Mouse (Mus musculus) gastrocnemius, adult 2 months (tissue): ENCODE data around the gene Elp1. TPM values are rescaled to one million over a fixed set of nuclear protein-coding genes. Genes with fewer than 3 reads are reported as not detected.

Source experiments
- DNase-seq: peaks from one replicate; pipeline ENCODE4 v3.0.0; 2022
- H3K27ac ChIP-seq: fragments of 200-600 bp; 2 replicates; pipeline ENCODE4 v1.8.1; 2022; ENCODE audit warnings: mild to moderate bottlenecking
- H3K4me3 ChIP-seq: fragments of 200-600 bp; 2 replicates; pipeline ENCODE4 v1.8.1; 2022; ENCODE audit warnings: mild to moderate bottlenecking, moderate library complexity
- CTCF ChIP-seq: fragments of 200-600 bp; IDR thresholded peaks from 2 replicates; pipeline ENCODE4 v1.8.1; 2022; ENCODE audit warnings: antibody characterized with exemption, mild to moderate bottlenecking, moderate library complexity
- intact Hi-C: fragments of 180-260 bp; cut with DNase I; formaldehyde crosslinking; loops from one replicate; pipeline ENCODE4 v1.15.1; 2025
- total RNA-seq, 2 experiments: library from RNA; stranded (reverse); gene quantifications; 2 replicates each; pipeline ENCODE4 v1.2.3; 2021

Gene Elp1
- total RNA-seq, 2 experiments from 2014 or later: 21.2 to 27.4 TPM

DNA sequence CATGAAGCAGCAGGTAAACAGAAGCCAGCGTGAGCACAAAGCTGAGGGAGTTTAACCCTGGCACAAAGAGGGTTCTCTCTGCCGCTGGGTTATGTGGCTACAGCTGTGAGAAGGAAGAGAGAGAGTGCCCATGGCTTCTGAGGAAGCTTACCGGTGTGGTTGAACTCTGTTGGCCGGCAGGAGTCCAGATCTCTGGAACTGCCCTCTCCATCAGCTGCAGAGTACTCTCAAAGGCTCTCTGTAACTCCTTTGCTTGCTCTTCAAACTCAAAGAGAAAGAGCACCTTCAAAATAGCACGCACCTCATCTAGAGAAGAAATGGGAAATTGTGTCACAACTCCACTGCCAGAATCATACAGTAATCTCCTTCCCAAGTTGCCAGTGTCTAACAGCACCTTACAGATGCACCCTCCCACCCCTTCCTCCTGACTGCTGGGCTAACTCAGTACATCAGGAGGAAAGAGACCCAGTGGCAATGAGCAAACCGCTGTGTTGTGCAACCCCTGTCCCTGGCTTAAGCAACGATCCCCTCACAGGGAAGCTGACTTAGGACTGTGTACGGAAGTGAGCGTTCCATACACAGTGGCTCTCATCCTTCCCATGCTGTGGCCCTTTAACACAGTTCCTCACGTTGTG lies 45.0 kb downstream of the Elp1 start:
- no peak for TF ChIP-seq CTCF
- intact Hi-C loops: no loop called here
- H3K27ac ChIP-seq: no peak overlapping the region
- no peak overlapping the region for H3K4me3 ChIP-seq
- no peak for DNase-seq

DNA sequence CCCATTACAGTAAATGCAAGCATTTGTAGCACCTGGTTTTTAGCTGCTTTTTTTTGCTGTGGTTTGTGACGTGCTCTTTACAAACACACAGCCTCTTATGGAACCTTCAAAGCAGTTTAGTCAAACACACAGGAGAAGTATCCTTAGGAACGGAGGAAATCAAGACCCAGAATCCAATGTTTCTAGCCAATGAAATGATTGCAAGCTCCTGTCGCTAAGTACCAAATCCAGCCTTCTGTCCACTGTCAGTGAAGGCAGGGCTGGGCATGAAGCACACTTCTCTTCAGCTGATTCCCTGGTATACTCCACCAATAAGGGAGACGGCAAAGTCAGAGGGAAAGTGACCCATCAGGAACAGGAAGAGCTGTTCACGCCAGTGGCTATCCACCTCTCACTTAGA lies 46.1 kb downstream of the Elp1 start:
- Histone ChIP-seq H3K27ac (no peak overlapping the region), H3K4me3 (no peak overlapping the region)
- no peak for TF ChIP-seq CTCF
- DNase-seq: no peak
- intact Hi-C loops: no loop called here

DNA sequence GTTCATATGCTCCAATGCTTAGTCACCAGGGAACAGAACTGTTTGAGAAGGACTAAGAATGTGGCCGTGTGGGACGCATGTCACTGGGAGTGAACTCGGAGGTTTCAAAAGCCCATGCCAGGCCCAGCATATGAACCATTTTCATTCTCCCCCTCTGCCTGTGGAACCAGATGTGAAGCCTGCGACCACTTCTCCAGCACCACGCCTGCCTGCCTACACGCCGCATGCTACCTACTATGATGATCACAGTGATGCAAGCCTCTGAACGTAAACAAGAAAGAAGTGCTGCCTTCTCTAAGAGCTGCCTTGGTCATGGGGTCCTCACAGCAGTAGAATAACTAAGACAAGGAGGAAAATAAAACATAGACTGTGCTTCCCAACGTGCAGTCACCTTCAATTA lies 54.7 kb downstream of the Elp1 start:
- H3K4me3 ChIP-seq: no peak overlapping the region
- DNase-seq: no peak
- H3K27ac ChIP-seq: no peak overlapping the region
- no peak for TF ChIP-seq CTCF
- intact Hi-C loops: no loop called here

DNA sequence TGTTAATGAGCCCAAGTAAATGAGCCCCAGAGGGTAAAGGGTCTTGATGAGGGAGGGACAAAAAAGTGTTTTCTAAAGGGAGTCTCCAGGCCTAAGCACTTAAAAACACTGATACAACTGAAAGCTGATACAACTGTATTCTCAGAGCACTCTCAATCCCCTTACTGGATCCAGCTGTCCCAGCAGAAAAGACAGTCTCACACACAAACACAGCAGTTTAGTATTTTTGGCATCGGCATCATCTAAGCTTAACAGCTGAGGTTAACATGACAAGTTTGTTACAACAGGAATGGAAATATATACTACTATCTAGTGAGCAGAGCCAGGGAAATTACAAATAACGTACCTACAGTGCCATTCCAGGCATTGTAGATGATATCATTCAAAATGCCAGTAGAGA lies 55.8 kb downstream of the Elp1 start:
- Histone ChIP-seq H3K4me3 (no peak overlapping the region), H3K27ac (no peak overlapping the region)
- intact Hi-C loops: no loop called here
- no peak for DNase-seq
- no peak for TF ChIP-seq CTCF

DNA sequence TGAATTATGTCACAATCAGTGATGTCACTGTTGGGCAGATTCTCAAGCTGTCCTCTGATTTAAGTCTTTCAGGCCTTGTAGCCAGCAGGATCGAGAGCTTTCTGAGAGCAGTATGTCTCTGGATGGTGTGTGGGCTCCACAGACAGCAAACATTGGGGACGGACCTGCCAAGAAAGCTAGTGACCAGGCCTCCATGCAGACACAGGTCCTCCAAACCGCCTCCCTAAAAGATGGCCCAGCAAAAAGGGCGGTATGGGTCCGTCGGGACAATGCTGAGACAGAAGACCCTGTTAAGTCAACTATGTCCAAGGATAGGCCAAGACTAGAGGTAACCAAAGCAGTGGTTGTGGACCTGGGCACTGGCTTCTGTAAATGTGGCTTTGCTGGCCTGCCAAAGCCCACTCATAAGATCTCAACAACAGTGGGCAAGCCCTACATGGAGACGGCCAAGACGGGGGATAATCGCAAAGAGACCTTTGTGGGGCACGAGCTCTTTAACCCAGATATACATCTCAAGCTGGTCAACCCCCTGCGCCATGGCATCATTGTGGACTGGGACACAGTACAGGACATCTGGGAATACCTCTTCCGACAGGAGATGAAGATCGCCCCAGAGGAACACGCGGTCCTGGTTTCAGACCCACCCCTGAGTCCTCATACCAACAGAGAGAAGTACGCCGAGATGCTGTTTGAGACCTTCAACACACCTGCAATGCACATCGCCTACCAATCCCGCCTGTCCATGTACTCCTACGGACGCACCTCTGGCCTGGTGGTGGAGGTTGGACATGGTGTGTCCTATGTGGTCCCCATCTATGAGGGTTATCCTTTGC lies 58.6 kb downstream of the Elp1 start, which contains the start of gene Actl7a:
Gene Actl7a (plus strand): TSS at position 51 of the 833 bp plus-strand sequence.
- intact Hi-C loops: no loop called here

DNA sequence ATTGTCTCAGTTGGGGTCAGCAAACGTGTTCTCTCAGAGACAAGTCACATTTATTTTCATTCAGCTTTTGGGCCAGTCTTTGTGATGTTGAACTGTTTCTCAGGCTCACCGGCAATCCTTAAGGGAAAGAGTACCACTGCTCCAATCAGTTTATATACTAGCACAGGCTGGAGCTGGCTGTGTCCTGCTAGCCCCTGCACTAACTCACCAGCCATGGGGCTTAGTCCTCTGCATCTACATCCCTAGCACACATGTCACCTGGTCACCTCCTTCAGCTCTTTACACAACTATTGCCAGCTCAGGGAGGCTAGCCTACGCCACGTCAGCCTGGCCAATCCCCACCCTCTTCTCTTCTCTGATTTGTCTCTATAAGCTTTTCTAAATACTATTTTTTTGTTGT lies 59.4 kb downstream of the Elp1 start:
- no peak for DNase-seq
- intact Hi-C loops: no loop called here
- H3K4me3 ChIP-seq: no peak overlapping the region
- no peak overlapping the region for H3K27ac ChIP-seq
- TF ChIP-seq CTCF: no peak

More for the DNA sequence above, 58.6 kb downstream of the Elp1 start, which contains the start of gene Actl7a:
- TF ChIP-seq CTCF: no peak
- Histone ChIP-seq H3K27ac (no peak within 1 kb of the TSS), H3K4me3 (no peak within 1 kb of the TSS)
- DNase-seq: no peak

DNA sequence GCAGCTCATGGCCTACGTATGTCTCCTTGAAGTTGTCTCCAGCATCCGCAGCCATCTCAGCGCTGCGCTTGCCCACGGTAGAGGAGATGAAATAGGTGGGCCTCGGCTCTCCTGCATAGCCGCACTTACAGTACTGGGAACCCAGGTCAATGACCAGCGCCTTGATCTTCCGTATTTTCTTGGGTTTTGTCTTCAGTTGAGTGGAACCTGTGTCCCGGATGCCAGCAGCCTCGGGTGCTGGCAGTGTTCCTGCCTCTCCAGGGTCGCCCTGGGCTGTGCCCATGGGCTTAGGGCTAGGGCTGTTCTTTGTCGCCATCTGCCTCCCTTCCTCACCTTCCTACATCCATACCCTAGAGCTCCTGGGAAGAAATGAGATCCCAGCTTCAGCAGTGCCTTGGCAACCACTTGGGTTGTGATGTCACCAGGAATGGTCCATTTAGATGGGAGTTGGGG lies 61.1 kb downstream of the Elp1 start, which contains the start of gene Actl7b:
Gene Actl7b (minus strand): TSS at position 403 of the 453 bp plus-strand sequence.
- Histone ChIP-seq H3K4me3 (no peak within 1 kb of the TSS), H3K27ac (no peak within 1 kb of the TSS)
- intact Hi-C loops: no loop called here
- TF ChIP-seq CTCF: no peak
- no peak for DNase-seq

DNA sequence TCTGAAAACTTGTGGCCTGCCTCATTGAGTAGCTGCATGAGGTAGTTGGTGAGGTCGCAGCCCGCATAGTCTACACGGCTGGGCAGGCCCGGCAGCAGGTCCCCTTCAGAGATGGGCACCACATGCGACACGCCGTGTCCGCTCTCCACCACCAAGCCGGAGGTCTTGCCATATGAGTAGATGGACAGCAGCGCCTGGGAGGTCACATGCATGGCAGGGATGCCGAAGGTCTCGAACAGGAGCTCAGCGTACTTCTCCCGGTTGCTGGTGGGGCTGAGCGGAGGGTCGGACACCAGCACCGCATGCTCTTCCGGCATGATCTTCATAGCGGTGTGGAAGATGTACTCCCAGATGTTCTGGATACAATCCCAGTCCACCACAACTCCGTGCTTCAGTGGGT lies 61.5 kb downstream of the Elp1 start:
- Histone ChIP-seq H3K4me3 (no peak overlapping the region), H3K27ac (no peak overlapping the region)
- TF ChIP-seq CTCF: no peak
- intact Hi-C loops: no loop called here
- DNase-seq: no peak

DNA sequence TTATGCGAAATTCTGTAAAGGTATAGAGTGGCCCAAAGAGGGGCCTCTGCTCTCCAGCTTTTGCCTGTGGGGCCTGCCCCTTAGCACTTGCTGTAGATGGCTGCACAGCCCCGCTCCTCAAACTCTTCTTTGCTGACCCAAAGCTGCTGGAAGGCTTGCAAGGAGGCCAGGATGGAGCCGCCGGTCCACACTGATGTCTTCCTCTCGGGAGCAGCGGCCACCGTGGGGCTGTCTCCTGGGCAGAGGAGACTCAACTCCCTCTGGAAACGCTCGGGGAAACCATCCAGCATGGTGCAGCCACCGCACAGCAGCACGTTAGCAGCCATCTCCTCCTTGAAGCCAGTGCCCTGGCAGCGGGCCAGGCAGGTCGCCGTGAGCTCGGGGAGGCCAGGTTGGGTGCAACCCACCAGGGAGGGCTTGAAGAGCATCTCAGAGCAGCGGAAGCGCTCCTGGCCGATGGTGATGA lies 62.1 kb downstream of the Elp1 start, which contains the start of gene Gm26657:
Gene Gm26657 (plus strand): TSS at position 51 of the 466 bp plus-strand sequence.
- TF ChIP-seq CTCF: no peak
- intact Hi-C loops: no loop called here
- no peak within 1 kb of the TSS for H3K4me3 ChIP-seq
- DNase-seq: no peak
- H3K27ac ChIP-seq: no peak within 1 kb of the TSS

DNA sequence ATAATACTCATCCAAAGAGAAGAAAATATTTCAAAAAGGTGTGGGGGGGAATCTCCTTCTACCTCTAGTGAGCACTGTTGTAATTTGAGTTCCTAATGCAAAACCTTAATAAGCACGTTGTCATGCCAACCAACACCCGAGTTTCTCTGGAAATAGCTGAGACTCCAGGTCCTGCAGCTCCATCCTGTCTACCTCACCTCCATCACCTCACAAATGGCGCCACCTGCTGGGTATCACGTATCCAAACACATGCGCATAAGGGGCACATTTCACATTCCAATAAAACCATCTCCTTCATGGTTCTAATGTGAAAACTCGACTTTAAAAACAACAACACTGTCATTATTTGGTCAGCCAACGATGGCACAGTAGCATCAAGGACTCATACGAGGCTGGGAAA lies 76.3 kb downstream of the Elp1 start:
- peak; percentile 38 for TF ChIP-seq CTCF
- intact Hi-C loops: no loop called here

DNA sequence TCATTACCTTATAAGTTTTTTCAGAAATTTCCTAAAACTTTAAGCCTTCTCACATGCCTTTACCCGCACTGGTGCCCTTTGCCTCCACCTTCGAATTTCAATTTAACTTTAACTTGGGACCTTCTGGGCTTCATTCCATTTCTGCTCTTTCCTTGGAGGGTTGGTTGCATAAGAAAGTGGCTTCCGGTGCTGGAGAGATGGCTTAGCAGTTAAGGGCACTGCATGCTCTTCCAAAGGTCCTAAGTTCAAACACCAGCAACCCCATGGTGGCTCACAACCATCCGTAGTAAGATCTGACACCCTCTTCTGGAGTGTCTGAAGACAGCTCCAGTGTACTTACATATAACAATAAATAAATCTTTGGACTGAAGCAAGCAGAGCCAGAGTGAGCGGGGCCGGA lies 78.9 kb downstream of the Elp1 start:
- H3K27ac ChIP-seq: no peak overlapping the region
- TF ChIP-seq CTCF: no peak
- intact Hi-C loops: no loop called here
- no peak for DNase-seq
- H3K4me3 ChIP-seq: no peak overlapping the region

More for the DNA sequence above, 76.3 kb downstream of the Elp1 start:
- no peak for DNase-seq
- H3K4me3 ChIP-seq: no peak overlapping the region
- no peak overlapping the region for H3K27ac ChIP-seq

DNA sequence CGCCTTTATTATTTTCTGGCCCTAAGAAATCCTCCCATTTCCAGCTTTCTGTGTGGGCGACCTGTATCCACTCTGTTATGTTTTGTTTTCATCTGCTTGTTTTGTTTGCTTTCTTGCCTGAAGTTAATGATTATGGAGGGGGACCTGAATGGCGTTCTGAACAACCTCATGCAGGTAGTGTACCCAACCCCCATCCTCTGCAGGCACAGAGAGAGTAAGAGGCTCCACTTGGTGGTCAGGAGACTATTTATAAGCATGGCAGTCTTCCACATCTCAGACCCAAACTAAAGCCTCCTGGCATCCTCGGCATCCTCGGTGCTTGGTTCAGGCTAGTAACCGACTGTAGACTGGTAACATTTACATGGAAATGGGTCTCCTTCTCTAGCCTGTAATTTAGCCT lies 79.8 kb downstream of the Elp1 start:
- Histone ChIP-seq H3K4me3 (no peak overlapping the region), H3K27ac (no peak overlapping the region)
- TF ChIP-seq CTCF: no peak
- DNase-seq: no peak
- intact Hi-C loops: no loop called here

DNA sequence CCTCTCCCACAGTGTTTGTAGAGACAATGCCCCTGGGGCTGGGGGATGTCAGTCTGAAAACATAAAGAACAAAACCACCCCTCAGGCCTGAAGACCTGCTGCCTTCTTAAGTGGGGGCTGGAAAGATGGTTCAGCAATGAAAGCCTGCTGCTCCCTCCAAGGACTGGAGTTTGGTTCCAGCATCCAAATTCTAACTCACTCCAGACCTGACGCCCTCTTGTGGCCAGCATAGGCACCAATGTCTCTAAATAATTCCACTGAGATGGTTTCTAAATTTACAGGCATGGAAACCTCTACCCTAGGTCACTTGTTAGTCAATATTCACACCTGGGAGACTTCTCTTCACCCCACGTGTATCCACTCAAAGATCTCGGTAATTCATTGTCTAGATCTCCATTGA lies 80.7 kb downstream of the Elp1 start:
- peak; percentile 59 for TF ChIP-seq CTCF
- H3K4me3 ChIP-seq: no peak overlapping the region
- intact Hi-C loops: no loop called here
- DNase-seq: peak; percentile 35
- no peak overlapping the region for H3K27ac ChIP-seq
